22 mouse cellular contexts compared by ENCODE assay signal in genomic region chrX:153656949-153657348, GRCm38 (mm10). TPM values are rescaled to one million over a fixed set of nuclear protein-coding genes. Genes with fewer than 3 reads are reported as not detected.
A peak's percentile ranks its signal among the peaks of the same experiment; 100 is the strongest.
DNase-seq lines count a peak whose midpoint lies in the region; ATAC-seq and TF ChIP-seq lines count a peak whose summit lies in the region.
"Had no signal": no experiment of that assay in that cellular context is flagged by ENCODE, and none has a peak within 500 bp of the region (broad histone marks: within the 10 kb centered on the region; RNA-seq: fewer than 3 reads in every experiment).

No protein-coding gene starts in this region.

- no peak overlapping the region for H3K27ac ChIP-seq in lung, postnatal 0 days (ENCODE audit: low read length)
- H3K27ac ChIP-seq in heart, embryonic 12.5 days (ENCODE audit: poor library complexity, severe bottlenecking), result no peak overlapping the region
- no peak overlapping the region for H3K27ac ChIP-seq in left cerebral cortex, adult 2 months
- H3K27ac ChIP-seq: embryonic facial prominence, embryonic 10.5 days; embryonic facial prominence, embryonic 12.5 days; forebrain, embryonic 13.5 days; forebrain, embryonic 15.5 days had no signal

- H3K4me3 ChIP-seq in lung, postnatal 0 days (ENCODE audit: low read depth, low read length), result no peak overlapping the region
- no peak overlapping the region for H3K4me3 ChIP-seq in heart, embryonic 12.5 days
- H3K4me3 ChIP-seq in left cerebral cortex, adult 2 months, result no peak overlapping the region
- H3K4me3 ChIP-seq: embryonic facial prominence, embryonic 10.5 days; embryonic facial prominence, embryonic 12.5 days; forebrain, embryonic 13.5 days; forebrain, embryonic 15.5 days had no signal

- H3K9me3 ChIP-seq in lung, postnatal 0 days (ENCODE audit: low read length), result no peaks in the 10 kb centered on the region
- no peaks in the 10 kb centered on the region for H3K9me3 ChIP-seq in heart, embryonic 12.5 days (replicated peaks)
- H3K9me3 ChIP-seq: embryonic facial prominence, embryonic 10.5 days; embryonic facial prominence, embryonic 12.5 days; forebrain, embryonic 13.5 days; forebrain, embryonic 15.5 days had no signal

- H3K9ac ChIP-seq in lung, postnatal 0 days (replicated peaks; ENCODE audit: low read depth), result no peak overlapping the region
- no peak overlapping the region for H3K9ac ChIP-seq in heart, embryonic 12.5 days
- H3K9ac ChIP-seq: embryonic facial prominence, embryonic 12.5 days; forebrain, embryonic 13.5 days; forebrain, embryonic 15.5 days; forebrain, postnatal 0 days had no signal

- no peak for ATAC-seq in lung, postnatal 0 days
- 0 out of 2 replicates have a peak, but pooled peaks have one; percentile 25 for ATAC-seq in common myeloid progenitor, adult 5-6 weeks (replicated peaks; ENCODE audit: low read depth, poor library complexity, severe bottlenecking)
- peak; percentile 47; the same call in 1 of the 2 replicates for ATAC-seq in megakaryocyte, adult 5-6 weeks (ENCODE audit: poor library complexity, severe bottlenecking)
- no peak for ATAC-seq in heart, embryonic 12.5 days (ENCODE audit: insufficient number of reproducible peaks, low FRiP score)
- ATAC-seq: forebrain, embryonic 13.5 days; forebrain, embryonic 15.5 days; forebrain, postnatal 0 days had no signal

- no peak for TF ChIP-seq CTCF in lung, postnatal 0 days (IDR thresholded peaks at IDR 0.05)
- TF ChIP-seq CTCF in left cerebral cortex, adult 2 months (IDR thresholded peaks at IDR 0.05), result no peak

- peak; percentile 19 for DNase-seq in lung, postnatal 36 days
- DNase-seq in lung, postnatal 0 days (ENCODE audit: low spot score), result no peak
- DNase-seq in left cerebral cortex, adult 2 months (ENCODE audit: extremely low spot score in 1 of 2, low spot score in 2 of 2), result no peak
- DNase-seq in layer of hippocampus, postnatal 25 days (ENCODE audit: extremely low spot score in 1 of 2, low spot score in 1 of 2), result no peak
- DNase-seq: adrenal gland, adult 8-10 months; adrenal gland, postnatal 14 days; adrenal gland, postnatal 36 days; cerebellum, adult 11 months; cerebellum, adult 18-20 months; cerebellum, adult 8-10 months; cerebellum, adult 9-11 months; cerebellum, postnatal 14 days; cerebellum, postnatal 36 days; forebrain, postnatal 0 days had no signal

- WGBS in lung, postnatal 0 days, result 49% methylated on average over 3 of the region's 3 CpGs
- WGBS in heart, embryonic 12.5 days, result 57% methylated on average over 3 of the region's 3 CpGs

- intact Hi-C loops in left cerebral cortex, adult 2 months (cut with DNase I), result no loop called here

- no peaks in the 10 kb centered on the region for H3K36me3 ChIP-seq in lung, postnatal 0 days (ENCODE audit: insufficient read depth, low read length)
- H3K36me3 ChIP-seq in heart, embryonic 12.5 days, result no peaks in the 10 kb centered on the region
- H3K36me3 ChIP-seq: embryonic facial prominence, embryonic 10.5 days; embryonic facial prominence, embryonic 12.5 days; forebrain, embryonic 15.5 days had no signal

- no peaks in the 10 kb centered on the region for H3K27me3 ChIP-seq in lung, postnatal 0 days (replicated peaks; ENCODE audit: insufficient read depth, low read length)
- H3K27me3 ChIP-seq in heart, embryonic 12.5 days (replicated peaks), result no peaks in the 10 kb centered on the region
- H3K27me3 ChIP-seq: embryonic facial prominence, embryonic 12.5 days; forebrain, embryonic 13.5 days; forebrain, embryonic 15.5 days had no signal

- no peaks in the 10 kb centered on the region for H3K4me1 ChIP-seq in lung, postnatal 0 days (ENCODE audit: insufficient read depth, low read depth, low read length)
- no peaks in the 10 kb centered on the region for H3K4me1 ChIP-seq in heart, embryonic 12.5 days (replicated peaks)
- H3K4me1 ChIP-seq: embryonic facial prominence, embryonic 10.5 days; embryonic facial prominence, embryonic 12.5 days; forebrain, embryonic 13.5 days; forebrain, embryonic 15.5 days had no signal

- no peak overlapping the region for H3K4me2 ChIP-seq in lung, postnatal 0 days (replicated peaks; ENCODE audit: low read depth, low read length)
- no peak overlapping the region for H3K4me2 ChIP-seq in heart, embryonic 12.5 days
- H3K4me2 ChIP-seq: embryonic facial prominence, embryonic 12.5 days; forebrain, embryonic 13.5 days; forebrain, embryonic 15.5 days had no signal

- TF ChIP-seq EP300 in lung, postnatal 0 days (IDR thresholded peaks at IDR 0.05), result no peak

RNA-seq across cellular contexts. Expression of gene Kctd12b, which starts 39.2 kb away (rescaled TPM):
- polyA plus RNA-seq in lung, postnatal 0 days (2015; fragmentation: Nextera tagmentation; extraction: Ambion mirVana), result 8.2 and 9.7 TPM in 2 replicates
- total RNA-seq in common myeloid progenitor, adult 5-6 weeks (2017), result 0.39 and 3.8 TPM in 2 replicates
- total RNA-seq in megakaryocyte, adult 5-6 weeks (2015), result 7.8 and 8.4 TPM in 2 replicates
- 8.8 and 10.2 TPM in 2 replicates for total RNA-seq in megakaryocyte, adult 5-6 weeks (2017)
- polyA plus RNA-seq in heart, embryonic 12.5 days (2016; fragmentation: Nextera tagmentation; extraction: Ambion mirVana), result 3.8 and 4.1 TPM in 2 replicates
- total RNA-seq in left cerebral cortex, adult 2 months (2021), result 1 to 10 TPM; 2.1 to 3.2 TPM
- total RNA-seq in layer of hippocampus, postnatal 25 days (2021), result 1 to 10 TPM; 3.8 to 4.3 TPM
- total RNA-seq: MEL had no signal

Comparison
In these comparisons a context has a peak if more than half of its experiments do, and no peak if none do; other contexts are left out.
1. ATAC-seq: peak in common myeloid progenitor, adult 5-6 weeks (single experiment) and megakaryocyte, adult 5-6 weeks (single experiment); none in lung, postnatal 0 days (single experiment) and heart, embryonic 12.5 days (single experiment).